Mouse (Mus musculus) embryonic stem cell, embryonic (primary cell): ENCODE measurements at regions not wholly inside any gene's neighbourhood (a gene's known extent, or its start where the extent isn't known, plus 50 kb on each side); places are given as distances from the start of the nearest gene placed in this dataset.

Source experiments
- CTCF ChIA-PET, 4 experiments: fragments of 300-600 bp in 2 of 4; fragments of 350-600 bp in 2 of 4; sonication (Branson Sonifier 250); formaldehyde crosslinking; loops; one replicate each; lab custom pipeline; 2022; ENCODE audit warnings: inconsistent platforms in 2 of 4; lab: Charles Lee
- POLR2A ChIA-PET, 4 experiments: fragments of 300-600 bp in 2 of 4; fragments of 350-600 bp in 2 of 4; sonication (Branson Sonifier 250); formaldehyde crosslinking; loops; one replicate each; lab custom pipeline; 2022; ENCODE audit warnings: antibody characterized with exemption in 4 of 4, inconsistent platforms in 1 of 4; lab: Charles Lee

GRCm38 (mm10) chr3:14381421-14381992, 99.0 kb upstream of the Slc7a12 start:
- CTCF ChIA-PET, result interaction anchor here (0.6 to 1.7 kb wide), 8 partner anchors 194 to 804 kb away, joined by 3 to 10 read pairs (median 4); no protein-coding TSS in a partner anchor
- POLR2A ChIA-PET, result interaction anchor here in 2 of 4 experiments (0.7 kb wide), 2 partner anchors 116 to 286 kb away, joined by 3 read pairs; no protein-coding TSS in a partner anchor

- ChIA-PET CTCF (no interaction called here), POLR2A (interaction anchor here in 1 of 4 experiments (0.6 kb wide), 1 partner anchor 244 kb away, joined by 3 read pairs; no protein-coding TSS in a partner anchor)
Observed at GRCm38 (mm10) chr3:14390656-14391055, 89.8 kb upstream of the Slc7a12 start.

DNA sequence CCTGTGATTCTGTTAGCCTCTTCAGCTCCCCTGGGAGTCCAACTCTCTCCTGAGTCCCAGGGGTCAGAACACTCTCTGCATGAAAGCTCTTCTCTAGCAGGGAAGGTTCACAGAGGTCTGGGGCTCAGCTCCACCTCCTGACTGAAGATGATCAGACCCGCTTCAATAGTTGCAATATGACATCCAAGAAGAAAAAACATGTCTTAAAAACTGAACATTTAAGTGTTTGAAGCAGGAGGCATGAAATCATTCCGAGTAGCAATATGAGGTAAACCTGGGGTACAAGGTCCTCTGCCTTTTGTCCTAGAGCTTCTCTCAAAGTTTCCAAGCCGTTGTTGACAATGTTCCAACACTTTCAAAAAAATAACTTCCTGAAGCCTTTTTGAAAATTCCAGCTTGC, 81.8 kb upstream of the Slc7a12 start:
- CTCF ChIA-PET, result no interaction called here
- POLR2A ChIA-PET, result no interaction called here

- ChIA-PET POLR2A (no interaction called here), CTCF (no interaction called here)
Observed at GRCm38 (mm10) chr3:14408435-14409125, 71.9 kb upstream of the Slc7a12 start.
